Mouse (Mus musculus) natural killer cell, adult 2 months (primary cell): ENCODE results near the gene Ccdc69.
"Not testable (repeated sequence)": the region's sequence is repeated elsewhere in the genome, so short reads cannot be mapped to it uniquely, and the experiment has no call there.

Experiments used
- DNase-seq, 2 experiments: peaks; one replicate each; pipeline ENCODE4 v3.0.0; 2022; ENCODE audit warnings: low spot score in 2 of 2

Ccdc69 gene

DNA sequence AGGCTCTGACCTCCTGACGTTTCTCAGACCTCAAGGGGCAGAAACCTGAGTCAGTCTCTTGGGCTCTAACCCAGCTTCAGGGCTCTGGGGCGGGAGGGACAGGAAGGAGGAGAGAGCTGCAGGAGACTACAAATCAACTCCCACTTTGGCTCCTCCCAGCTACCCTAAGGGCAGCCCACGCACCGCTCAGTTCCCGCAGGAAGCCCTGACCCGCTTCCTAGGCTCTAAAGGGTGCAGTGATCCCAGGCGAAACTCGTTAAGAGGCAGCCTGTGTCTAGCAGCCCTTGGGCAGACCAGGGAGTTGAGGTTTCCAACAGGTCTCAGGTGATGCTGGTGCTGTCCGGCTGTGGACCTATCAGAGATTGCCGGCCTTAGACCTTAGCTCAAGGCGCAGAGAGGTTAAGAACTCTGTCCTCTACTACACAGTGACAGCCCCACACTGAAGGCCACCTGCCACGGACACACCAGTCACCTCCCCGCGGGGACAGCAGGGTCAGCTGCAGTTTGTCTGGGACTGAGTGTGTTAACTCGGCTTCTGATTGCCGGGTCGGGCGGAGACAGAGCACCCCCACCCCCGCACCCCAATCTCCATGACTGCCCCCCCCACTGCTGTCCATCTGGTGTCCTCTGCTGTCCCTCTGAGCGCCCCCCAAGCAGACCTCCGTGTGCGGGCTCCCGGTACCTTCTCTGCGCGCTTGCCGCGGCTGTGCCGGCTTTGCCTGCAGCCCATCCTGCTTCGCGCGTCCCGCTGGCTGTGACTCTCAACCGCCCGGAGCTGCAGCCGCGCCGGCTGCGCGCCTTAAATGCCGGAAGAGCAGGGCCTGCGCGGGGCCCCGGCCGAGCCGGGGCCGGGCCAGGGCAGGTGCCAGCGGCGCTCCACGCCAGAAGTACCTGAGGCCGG, at the start of gene Ccdc69:
TSS of gene Ccdc69 (minus strand) at position 801 of the 901 bp plus-strand sequence.
- DNase-seq: peak; percentile 50 to 63

DNA sequence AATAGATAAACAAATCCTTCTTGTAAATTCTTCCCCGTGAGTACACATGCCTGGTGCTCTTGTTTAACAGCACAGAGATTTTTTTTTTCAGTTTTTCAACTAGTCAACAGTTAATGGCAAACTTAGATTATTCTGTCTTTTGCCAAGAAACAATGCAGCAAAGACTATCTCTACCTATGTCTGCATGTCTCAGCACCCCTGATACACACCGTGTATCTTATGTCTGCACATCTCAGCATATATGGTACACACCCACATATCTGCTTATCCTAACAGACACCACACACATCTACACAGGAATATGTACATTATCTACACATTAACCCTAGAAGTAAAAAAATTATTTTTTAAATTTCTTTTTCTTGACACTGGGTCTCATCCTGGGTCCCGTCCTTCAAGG, 48.7 kb upstream of the Ccdc69 start:
- DNase-seq: no peak

DNA sequence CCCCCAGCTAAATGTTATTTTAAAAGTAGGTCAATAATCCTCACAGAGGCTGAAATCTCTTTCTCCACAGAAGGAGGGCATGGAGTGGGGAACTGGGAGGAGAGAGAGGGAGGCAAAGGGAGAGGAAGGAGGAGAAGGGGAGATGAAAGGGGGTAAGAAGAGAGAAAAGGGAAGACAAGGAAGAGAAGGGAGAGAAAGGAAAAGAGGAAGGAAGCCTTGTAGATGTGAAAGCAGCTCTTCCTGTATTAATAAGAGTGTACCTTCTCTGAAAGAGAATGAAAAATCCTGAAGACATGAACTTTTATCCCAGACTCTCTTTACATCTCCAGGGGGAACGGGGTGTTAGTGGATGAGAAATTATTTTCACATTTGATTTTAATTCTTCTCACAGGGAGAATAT, 43.5 kb upstream of the Ccdc69 start:
- no peak for DNase-seq

- peak in 1 of 2 experiments; percentile 41 for DNase-seq
These were observed 42.9 kb upstream of the Ccdc69 start for GRCm38 (mm10) chr11:55120821-55121271.

DNA sequence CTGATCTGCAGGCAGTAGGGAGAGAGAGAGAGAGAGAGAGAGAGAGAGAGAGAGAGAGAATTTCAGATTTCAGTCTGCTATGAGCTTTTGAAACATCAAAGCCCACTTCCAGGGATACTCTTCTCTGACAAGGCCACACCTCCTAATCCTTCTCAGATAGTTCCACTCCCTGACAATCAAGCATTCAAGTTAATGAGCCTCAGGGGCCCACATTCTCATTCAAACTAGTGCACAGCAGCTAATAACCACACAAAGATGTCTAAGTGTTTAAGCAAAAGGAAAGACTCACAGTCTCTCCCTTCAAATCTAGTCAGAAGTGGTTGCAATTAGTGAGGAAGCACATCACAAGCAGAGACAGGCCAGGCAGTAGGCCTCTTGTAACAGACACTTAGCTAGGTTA, 42.3 kb upstream of the Ccdc69 start:
- DNase-seq: no peak

DNA sequence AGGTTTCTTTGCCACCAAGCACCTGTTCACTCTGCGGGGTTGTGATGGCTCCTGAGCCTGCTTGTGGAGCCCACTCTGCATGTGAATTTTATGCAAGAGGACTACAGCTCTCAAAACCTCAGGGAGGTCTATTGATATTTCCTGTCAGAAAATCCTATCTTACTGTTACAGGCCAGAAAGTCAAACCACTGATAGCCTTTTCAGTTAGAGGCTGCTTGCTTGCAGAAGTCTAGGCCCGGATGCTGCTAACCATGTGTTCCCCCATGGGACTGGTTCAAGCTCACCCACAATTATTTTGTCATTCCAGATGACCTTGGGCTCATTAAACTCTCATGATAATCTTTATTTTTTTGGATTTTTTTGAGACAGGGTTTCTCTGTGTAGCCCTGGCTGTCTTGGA, 39.1 kb upstream of the Ccdc69 start:
- DNase-seq: no peak

DNA sequence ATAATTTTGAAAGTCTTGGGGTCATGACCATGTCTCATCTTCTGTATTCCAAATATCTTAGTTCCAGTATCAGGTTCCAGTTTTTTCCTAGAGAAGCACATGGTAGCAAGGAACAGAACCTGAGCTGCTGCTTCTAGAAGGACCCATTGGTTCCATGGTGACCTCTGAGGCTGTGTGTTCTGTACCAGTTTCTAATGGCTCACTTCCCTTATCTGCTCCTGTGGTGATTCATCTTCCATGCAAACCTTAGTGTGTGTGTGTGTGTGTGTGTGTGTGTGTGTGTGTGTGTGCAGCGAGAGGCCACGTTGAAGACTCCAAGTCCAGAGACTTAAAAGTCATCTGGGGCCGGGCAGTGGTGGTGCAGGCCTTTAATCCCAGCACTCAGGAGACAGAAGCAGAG, 38.1 kb upstream of the Ccdc69 start:
- no peak for DNase-seq

DNA sequence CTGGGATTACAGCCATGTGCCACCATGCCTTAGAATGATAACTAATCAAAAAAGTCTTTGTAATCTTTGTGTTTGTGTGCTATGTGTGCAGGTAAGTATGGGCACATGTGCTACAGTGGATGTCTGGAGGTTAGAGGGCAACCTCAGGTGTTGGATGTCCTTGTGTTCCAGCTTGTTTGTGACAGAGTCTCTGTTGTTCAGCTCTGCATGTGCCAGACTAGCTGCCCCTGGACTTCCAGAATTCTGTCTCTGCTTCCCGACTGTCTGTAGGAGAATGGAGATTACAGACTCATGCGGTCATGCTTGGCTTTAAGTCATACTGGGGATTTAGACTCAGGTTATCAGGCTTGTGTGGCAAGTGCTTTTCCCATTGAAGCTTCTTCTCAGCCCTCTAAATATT, 36.4 kb upstream of the Ccdc69 start:
- DNase-seq: no peak

DNA sequence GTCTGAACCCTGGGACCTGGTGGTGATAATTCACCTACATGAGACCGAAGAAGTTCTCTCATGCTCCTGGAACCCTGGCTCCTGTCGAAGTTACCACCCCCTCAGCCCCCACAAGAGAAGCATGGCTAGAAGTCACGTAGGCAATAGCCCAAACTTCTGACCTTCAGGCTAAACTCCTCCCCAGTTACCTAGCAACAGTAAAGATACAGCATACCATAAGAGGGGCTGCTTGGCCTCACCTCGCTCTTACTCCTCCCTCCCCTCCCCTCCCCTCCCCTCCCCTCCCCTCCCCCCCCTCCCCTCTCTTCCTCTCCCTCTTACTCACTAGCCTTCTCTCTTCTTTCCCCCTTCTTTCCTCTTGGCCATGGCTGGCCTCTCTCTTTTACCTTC, 35.9 kb upstream of the Ccdc69 start:
- not testable (repeated sequence) for DNase-seq

DNA sequence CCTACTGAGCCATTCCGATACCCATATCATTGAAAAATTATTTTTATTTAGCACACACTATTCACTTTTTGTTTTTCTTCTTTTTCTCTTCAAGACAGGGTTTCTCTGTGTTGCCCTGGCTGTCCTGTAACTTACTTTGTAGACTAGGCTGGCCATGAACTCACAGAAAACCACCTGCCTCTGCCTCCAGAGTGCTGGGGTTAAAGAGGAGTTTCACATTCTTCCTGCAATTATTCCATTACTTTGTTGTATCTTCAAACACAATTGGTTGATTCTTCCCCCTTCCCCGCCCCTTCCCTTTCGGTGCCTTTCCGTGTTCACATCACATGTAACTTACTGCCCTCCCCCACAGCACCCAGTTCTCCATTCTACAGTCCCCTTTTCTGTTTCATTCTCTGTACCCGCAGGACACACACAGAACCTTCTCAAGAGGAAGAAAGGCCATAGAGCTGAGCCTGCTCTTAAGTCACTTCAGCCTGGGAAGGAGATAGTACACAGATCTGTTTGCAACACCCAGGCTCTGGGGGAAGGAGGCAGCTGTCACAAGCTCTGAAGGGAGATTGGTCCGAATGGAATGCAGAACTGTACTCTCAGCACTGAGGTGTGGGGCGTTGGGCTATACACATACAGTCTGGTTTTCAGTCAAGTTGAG, 35.4 kb upstream of the Ccdc69 start:
- DNase-seq: peak in 1 of 2 experiments; percentile 63

DNA sequence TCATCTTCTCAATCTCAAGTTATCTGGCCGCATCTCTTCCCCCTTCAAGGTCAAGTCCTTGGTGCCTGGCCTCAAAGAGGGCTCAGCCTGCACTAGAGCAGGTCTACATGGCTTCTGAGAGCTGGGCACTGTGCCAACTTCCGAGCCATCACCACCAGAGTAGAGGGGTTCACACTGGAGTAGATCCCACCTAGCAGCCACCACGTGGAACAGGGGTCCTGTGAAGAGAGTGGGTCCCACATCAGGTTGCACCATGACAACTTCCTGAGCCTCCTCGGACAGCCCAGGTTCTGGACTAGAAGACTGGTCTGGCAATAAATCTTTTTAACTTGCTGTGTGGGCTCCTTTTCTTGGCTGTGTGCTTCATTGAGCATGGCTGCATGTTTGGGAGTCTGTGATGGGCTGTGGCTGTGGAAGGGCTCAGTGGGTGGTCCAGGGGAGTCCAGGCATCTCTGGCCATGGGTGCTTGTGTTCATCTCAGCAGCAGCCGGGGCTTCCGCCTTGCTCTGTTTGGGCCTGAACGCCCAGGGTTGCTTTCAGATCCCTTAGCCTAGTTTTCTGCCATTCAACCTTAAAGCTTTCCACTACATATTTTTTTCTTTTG, 32.7 kb upstream of the Ccdc69 start:
- no peak for DNase-seq

- DNase-seq: no peak
These were observed 31.8 kb upstream of the Ccdc69 start for GRCm38 (mm10) chr11:55109521-55110300.

DNA sequence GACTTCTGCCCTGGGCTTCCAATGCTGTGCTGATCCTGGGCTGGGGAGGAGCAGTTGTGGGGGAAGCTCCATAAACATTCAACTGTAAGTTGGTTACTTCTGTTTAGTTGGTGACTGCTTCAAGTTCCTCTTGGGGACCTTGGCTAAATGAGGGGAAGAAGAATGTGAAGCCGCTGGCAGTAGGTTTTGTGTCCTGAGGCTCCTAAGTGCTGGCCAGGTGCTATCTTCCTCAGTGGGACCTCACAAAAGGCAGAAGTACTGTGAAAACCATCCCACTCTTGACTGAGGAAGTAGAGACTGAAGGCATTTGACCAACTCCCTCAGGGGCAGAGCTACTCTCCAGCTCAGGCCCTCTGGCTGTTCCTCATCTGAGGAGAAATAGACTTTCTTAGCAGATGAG, 28.7 kb upstream of the Ccdc69 start:
- no peak for DNase-seq

DNA sequence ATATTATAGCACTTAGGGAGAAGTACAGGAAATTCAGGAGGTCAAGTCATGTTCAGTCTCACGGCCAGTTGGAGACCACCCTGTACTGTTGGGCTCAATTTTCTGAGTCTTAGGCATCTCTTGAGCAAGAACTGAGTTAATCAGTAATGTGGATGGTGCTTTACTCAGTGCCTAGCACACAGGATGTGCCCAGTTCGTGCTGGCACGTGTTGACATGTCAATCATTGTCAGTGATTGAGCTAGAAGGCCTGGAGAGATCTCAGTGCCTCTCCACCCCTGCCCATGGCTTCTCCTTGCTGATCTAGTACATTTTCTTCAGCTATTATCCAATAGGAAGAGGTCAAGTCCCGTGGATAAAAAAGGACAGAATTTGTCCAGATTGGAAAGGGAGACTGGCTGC, 27.5 kb upstream of the Ccdc69 start:
- DNase-seq: no peak

DNA sequence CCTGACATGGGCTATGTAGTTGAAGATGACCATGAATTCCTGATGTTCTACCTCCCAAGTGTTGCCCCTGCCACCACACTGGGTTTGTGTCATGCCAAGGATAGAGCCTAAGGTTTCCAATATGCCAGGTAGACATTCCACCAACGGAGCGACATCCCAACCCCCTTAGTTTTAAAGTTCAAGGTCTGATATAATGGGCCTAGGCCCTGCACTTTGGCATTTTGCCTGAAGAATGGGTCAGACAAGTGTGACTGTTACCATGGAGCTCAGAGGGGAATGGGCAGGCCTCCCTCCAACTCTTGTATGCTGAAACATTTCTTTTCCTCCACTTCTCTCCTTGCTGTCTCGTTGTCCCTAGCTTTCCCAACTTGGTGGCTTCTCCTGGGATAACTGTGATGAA, 25.3 kb upstream of the Ccdc69 start:
- DNase-seq: no peak

GRCm38 (mm10) chr11:55102015-55102414, 24.1 kb upstream of the Ccdc69 start:
- no peak for DNase-seq

DNA sequence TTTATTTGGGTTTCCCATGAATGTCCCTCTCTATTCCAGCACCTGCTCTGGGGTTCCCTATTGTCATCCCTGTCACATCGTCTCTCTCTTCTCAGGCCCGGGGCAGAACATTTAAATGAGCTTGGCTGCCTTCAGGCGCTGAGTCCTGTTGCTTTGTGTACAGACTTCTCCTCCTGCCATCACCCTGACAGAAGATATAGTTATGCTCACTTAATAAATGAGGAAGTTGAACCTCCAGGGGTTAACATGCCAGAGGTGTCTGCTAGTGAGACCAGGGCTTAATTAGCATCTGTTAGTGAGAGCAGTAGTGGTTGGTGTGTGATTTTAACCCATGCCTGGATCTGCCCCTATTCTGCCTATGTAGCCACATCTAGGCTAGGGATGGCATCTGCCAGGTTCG, 21.9 kb upstream of the Ccdc69 start:
- DNase-seq: peak in 1 of 2 experiments; percentile 44

DNA sequence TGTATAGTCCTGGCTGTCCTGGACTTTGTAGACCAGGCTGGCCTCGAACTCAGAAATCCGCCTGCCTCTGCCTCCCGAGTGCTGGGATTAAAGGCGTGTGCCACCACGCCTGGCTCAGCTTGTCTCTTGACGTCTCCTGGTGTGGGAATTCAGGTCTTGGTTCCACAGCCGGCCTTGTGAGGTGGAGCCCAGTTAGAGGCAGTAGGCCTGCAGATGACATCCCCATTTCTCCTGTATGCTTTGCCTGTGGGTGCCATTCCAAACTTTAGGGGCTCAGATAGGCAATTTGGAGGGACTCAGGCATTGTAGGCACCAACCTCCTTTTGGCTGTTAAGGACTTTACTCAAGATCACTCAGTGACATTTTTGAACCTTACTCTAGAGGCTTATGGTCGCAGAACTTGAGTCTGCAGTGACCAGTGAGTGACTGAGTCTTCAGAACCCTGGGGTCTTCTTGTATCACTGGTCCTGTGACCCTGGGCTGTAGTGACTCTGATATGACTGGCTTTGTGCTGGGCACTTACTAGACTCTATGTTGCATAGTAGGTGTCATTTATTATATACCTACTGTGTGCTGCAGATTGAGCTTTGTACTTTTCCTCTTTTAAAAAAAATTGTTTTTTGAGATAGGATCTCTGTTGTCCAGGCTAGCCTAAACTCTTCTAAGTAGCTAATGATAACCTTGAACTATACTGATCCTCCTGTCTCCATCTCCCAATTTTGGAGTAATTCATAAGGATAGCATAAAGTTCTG, 21.3 kb upstream of the Ccdc69 start:
- DNase-seq: no peak

GRCm38 (mm10) chr11:55098189-55098915, 20.4 kb upstream of the Ccdc69 start:
- DNase-seq: no peak

DNA sequence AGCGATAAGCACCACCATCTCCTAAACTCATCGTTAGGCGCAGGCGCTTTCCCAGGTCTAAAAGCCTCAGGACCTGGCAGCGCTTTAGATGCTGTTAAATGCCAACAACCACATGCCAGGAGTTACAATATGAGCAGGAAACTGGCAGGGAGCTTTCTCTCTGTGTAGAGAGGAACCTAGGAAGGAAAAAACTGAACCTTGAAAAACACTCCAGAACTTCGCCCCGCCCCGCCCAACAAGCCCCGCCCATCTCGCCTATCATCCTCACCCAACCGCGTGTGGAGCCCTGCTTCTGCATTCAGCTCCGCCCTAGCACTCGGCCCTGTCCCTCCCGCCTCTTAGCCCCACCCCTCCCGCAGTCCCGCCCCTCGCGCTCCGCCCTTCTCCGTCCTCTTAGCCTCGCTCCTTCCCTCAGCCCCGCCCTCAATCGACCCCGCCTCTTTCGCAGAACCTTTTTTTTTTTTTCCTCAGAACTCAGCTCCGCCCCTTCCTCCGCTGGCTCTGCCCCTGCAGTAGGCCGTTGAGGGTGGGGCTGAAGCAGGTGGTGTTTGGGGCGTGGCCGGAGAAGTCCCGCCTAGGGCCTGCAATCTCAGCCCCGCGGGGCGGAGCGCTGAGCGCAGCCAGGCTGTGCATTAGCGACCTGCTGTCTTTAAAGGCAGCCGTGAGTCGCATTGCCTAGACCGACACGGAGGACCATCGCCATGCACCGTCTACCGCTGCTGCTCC, 19.7 kb upstream of the Ccdc69 start, which contains the start of gene Gm2a:
TSS of gene Gm2a (plus strand) at position 653 of the 726 bp plus-strand sequence.
- peak; percentile 93 to 97 for DNase-seq
